Mouse (Mus musculus) left cerebral cortex, postnatal 36 days (tissue): Measurements from ENCODE around the gene Cphx1. TPM values are rescaled to one million over a fixed set of nuclear protein-coding genes. Genes with fewer than 3 reads are reported as not detected.
"Not testable (repeated sequence)": the region's sequence is repeated elsewhere in the genome, so short reads cannot be mapped to it uniquely, and the experiment has no call there.

Experiments
- DNase-seq, 2 experiments: peaks; one replicate each; pipeline ENCODE4 v3.0.0; 2021 to 2022; ENCODE audit warnings: low spot score in 2 of 2, mixed read lengths in 1 of 2
- intact Hi-C: fragments of 180-260 bp; cut with DNase I; formaldehyde crosslinking; loops from one replicate; pipeline ENCODE4 v1.15.1; 2025
- total RNA-seq, 2 experiments: library from RNA; stranded (reverse); gene quantifications; 2 replicates each; pipeline ENCODE4 v1.2.3; 2021

The Cphx1 gene
- total RNA-seq = not detected

GRCm38 (mm10) chr14:25938004-25938403 lies at the start of gene Cphx1:
Cphx1 (plus strand) TSS chr14:25938304.
- intact Hi-C loops = not testable (repeated sequence)

GRCm38 (mm10) chr14:25894566-25894965 lies 43.5 kb upstream of the Cphx1 start:
- intact Hi-C loops, DNase-seq: not testable (repeated sequence)

More at GRCm38 (mm10) chr14:25938004-25938403, at the start of gene Cphx1:
- DNase-seq = not testable (repeated sequence)

- intact Hi-C loops = not testable (repeated sequence)
Measured at GRCm38 (mm10) chr14:25895686-25896085, 42.4 kb upstream of the Cphx1 start.

GRCm38 (mm10) chr14:25903000-25903399 lies 35.1 kb upstream of the Cphx1 start, which contains the start of gene Plac9a:
Plac9a (minus strand) TSS chr14:25903100.
- not testable (repeated sequence) for DNase-seq

More at GRCm38 (mm10) chr14:25895686-25896085, 42.4 kb upstream of the Cphx1 start:
- DNase-seq = not testable (repeated sequence)

GRCm38 (mm10) chr14:25905243-25905642 lies 32.9 kb upstream of the Cphx1 start:
- intact Hi-C loops = not testable (repeated sequence)
- DNase-seq = peak; percentile 3

More at GRCm38 (mm10) chr14:25903000-25903399, 35.1 kb upstream of the Cphx1 start, which contains the start of gene Plac9a:
- intact Hi-C loops = not testable (repeated sequence)

- DNase-seq, intact Hi-C loops: not testable (repeated sequence)
Measured at GRCm38 (mm10) chr14:25907272-25907671, 30.8 kb upstream of the Cphx1 start.

GRCm38 (mm10) chr14:25908976-25909375 lies 29.1 kb upstream of the Cphx1 start:
- intact Hi-C loops = not testable (repeated sequence)

GRCm38 (mm10) chr14:25918427-25919170 lies 19.5 kb upstream of the Cphx1 start:
- DNase-seq, intact Hi-C loops: not testable (repeated sequence)

More at GRCm38 (mm10) chr14:25908976-25909375, 29.1 kb upstream of the Cphx1 start:
- DNase-seq = not testable (repeated sequence)

- DNase-seq, intact Hi-C loops: not testable (repeated sequence)
Measured at GRCm38 (mm10) chr14:25926814-25927561, 11.1 kb upstream of the Cphx1 start.

- DNase-seq, intact Hi-C loops: not testable (repeated sequence)
Measured at GRCm38 (mm10) chr14:25927562-25927881, 10.6 kb upstream of the Cphx1 start, which contains the start of gene Tmem254a. Tmem254a (minus strand) TSS chr14:25927672.

GRCm38 (mm10) chr14:25936867-25937630 lies 1.1 kb upstream of the Cphx1 start:
- DNase-seq, intact Hi-C loops: not testable (repeated sequence)

GRCm38 (mm10) chr14:25957861-25958260 lies 19.8 kb downstream of the Cphx1 start:
- DNase-seq, intact Hi-C loops: not testable (repeated sequence)

GRCm38 (mm10) chr14:25978371-25979241 lies 40.5 kb downstream of the Cphx1 start, which contains the start of gene Duxbl1:
Duxbl1 (plus strand) TSS chr14:25978577.
- intact Hi-C loops, DNase-seq: not testable (repeated sequence)

- DNase-seq, intact Hi-C loops: not testable (repeated sequence)
Measured at GRCm38 (mm10) chr14:25979242-25979941, 41.3 kb downstream of the Cphx1 start.

GRCm38 (mm10) chr14:25981880-25982279 lies 43.8 kb downstream of the Cphx1 start:
- intact Hi-C loops, DNase-seq: not testable (repeated sequence)
